Mouse (Mus musculus): ENCODE measurements at regions not wholly inside any gene's neighbourhood (a gene's known extent, or its start where the extent isn't known, plus 50 kb on each side); places are given as distances from the start of the nearest gene placed in this dataset.

DNA sequence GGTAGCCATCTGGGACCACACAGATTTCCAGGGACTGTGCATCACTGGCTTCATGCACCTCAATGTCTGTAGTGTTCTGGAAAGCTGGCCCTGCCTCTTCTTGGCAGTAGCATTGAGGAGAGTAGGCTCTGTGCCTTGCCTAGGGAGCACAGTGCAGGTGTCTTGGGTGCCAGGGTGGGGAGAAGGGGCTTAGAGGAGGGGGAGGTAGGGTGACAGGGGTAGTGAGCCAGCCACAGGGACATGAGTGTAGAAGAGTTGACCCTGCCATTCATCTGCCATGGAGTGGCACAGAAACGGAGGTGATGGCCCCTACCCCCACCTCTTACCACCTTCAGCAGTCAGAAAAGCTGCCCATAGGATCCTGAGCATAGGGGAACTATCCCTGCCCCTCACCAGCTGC, 235.4 kb upstream of the Gli3 start:
- DNase-seq = no peak
